In the genomic region with DNA sequence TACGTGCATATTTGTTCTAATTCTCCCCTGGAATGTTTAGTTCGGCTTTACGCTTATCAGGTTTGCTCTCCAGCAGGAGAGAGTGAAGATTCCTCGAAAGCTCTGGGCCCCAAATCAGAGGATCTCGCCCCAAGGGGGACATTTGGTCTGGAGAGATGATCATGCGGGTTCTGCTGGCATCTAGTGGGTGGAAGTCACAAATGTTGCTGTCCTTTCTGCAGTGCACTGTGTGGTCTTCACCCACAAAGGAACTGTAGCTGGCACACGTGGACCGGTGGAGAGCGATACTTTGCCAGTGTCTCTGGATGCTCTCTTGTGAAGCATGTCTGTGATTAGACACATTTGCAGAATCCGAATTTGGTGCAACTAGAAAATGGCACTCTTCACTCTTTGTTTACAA, we compare ENCODE assay signal across 11 mouse cellular contexts.
DNase-seq lines count a peak whose midpoint lies in the region; ATAC-seq and TF ChIP-seq lines count a peak whose summit lies in the region.
"Had no signal": no experiment of that assay in that cellular context is flagged by ENCODE, and none has a peak within 500 bp of the region (broad histone marks: within the 10 kb centered on the region; RNA-seq: fewer than 3 reads in every experiment).

No protein-coding gene starts in this region.

- WGBS in kidney, adult 2 months = 78% methylated on average over 10 of the region's 10 CpGs

- no peak for TF ChIP-seq POLR2A in kidney, adult 2 months (IDR thresholded peaks at IDR 0.05; ENCODE audit: low read depth, low read length)

- H3K4me1 ChIP-seq in kidney, adult 2 months (ENCODE audit: control insufficient read depth, insufficient read depth, low read length) = no peaks in the 10 kb centered on the region
- H3K4me1 ChIP-seq: liver, embryonic 13.5 days had no signal

- H3K36me3 ChIP-seq in kidney, adult 2 months (ENCODE audit: control insufficient read depth, insufficient read depth, low read length) = no peaks in the 10 kb centered on the region
- H3K36me3 ChIP-seq: embryonic facial prominence, embryonic 13.5 days; liver, embryonic 13.5 days had no signal

- H3K27ac ChIP-seq in kidney, adult 2 months (ENCODE audit: insufficient read depth, low read depth, low read length) = no peak overlapping the region
- H3K27ac ChIP-seq: embryonic facial prominence, embryonic 13.5 days; liver, embryonic 13.5 days had no signal

- DNase-seq in cerebellum, postnatal 14 days = peak; percentile 64 to 70
- DNase-seq in cerebellum, adult 11-12 months = no peak
- DNase-seq in kidney, adult 2 months = no peak
- no peak for DNase-seq in kidney, postnatal 36 days
- DNase-seq in right cerebral cortex, postnatal 14 days = peak; percentile 11
- no peak for DNase-seq in right cerebral cortex, adult 2 months (ENCODE audit: low spot score in 2 of 2)
- no peak for DNase-seq in adrenal gland, postnatal 10 days
- DNase-seq: gastrocnemius, postnatal 10 days; liver, embryonic 13.5 days had no signal

- H3K4me3 ChIP-seq in kidney, adult 2 months (ENCODE audit: insufficient read depth, low read depth, low read length) = no peak overlapping the region
- H3K4me3 ChIP-seq: embryonic facial prominence, embryonic 13.5 days; liver, embryonic 13.5 days had no signal

- TF ChIP-seq CTCF in kidney, adult 2 months (conservative IDR thresholded peaks at IDR 0.05; ENCODE audit: insufficient read depth, insufficient read length, low read depth, low read length) = 0 out of 2 replicates have a peak, but pooled peaks have one; percentile 15

- ATAC-seq in megakaryocyte progenitor cell, adult 5-6 weeks (replicated peaks; ENCODE audit: poor library complexity) = no peak

- no peaks in the 10 kb centered on the region for H3K27me3 ChIP-seq in kidney, adult 2 months (replicated peaks; ENCODE audit: control insufficient read depth, insufficient read depth, low read length)
- H3K27me3 ChIP-seq: embryonic facial prominence, embryonic 13.5 days; liver, embryonic 13.5 days had no signal

Comparison
In these comparisons a context has a peak if more than half of its experiments do, and no peak if none do; other contexts are left out.
1. DNase-seq: peak in cerebellum, postnatal 14 days (2 of 2) and right cerebral cortex, postnatal 14 days (single experiment); none in cerebellum, adult 11-12 months (single experiment), kidney, adult 2 months (single experiment), kidney, postnatal 36 days (0 of 2), right cerebral cortex, adult 2 months (0 of 2) and adrenal gland, postnatal 10 days (single experiment).